Mouse (Mus musculus) limb, embryonic 12.5 days (tissue): ENCODE results near the gene Dnajc11. TPM values are rescaled to one million over a fixed set of nuclear protein-coding genes. Genes with fewer than 3 reads are reported as not detected.

Experiments
- ATAC-seq: fragments of 200-750 bp; cut with Nextera tagmentation; 2 replicates; pipeline ENCODE4 v1.8.0; 2017; ENCODE audit warnings: low read depth, moderate TSS enrichment; ENCODE audit not compliant: insufficient number of reproducible peaks, insufficient read depth, low FRiP score, low TSS enrichment
- H3K27ac ChIP-seq: fragments of 300-500 bp; sonication (generic); 2 replicates; pipeline ENCODE4 v1.5.1; 2016; ENCODE audit warnings: mild to moderate bottlenecking, moderate library complexity
- H3K27me3 ChIP-seq: fragments of 300-500 bp; sonication (generic); 2 replicates; pipeline ENCODE4 v1.6.1; 2016; ENCODE audit warnings: mild to moderate bottlenecking, moderate library complexity
- H3K36me3 ChIP-seq: fragments of 300-500 bp; sonication (generic); 2 replicates; pipeline ENCODE4 v1.6.1; 2016; ENCODE audit warnings: mild to moderate bottlenecking, moderate library complexity
- H3K4me1 ChIP-seq: fragments of 300-500 bp; sonication (generic); replicated peaks from 2 replicates; pipeline ENCODE4 v1.6.1; 2016
- H3K4me2 ChIP-seq: fragments of 300-500 bp; sonication (generic); 2 replicates; pipeline ENCODE4 v1.6.1; 2016; ENCODE audit warnings: mild to moderate bottlenecking, moderate library complexity
- H3K4me3 ChIP-seq: fragments of 300-500 bp; sonication (generic); replicated peaks from 2 replicates; pipeline ENCODE4 v1.5.1; 2016; ENCODE audit warnings: mild to moderate bottlenecking
- H3K9ac ChIP-seq: fragments of 300-500 bp; sonication (generic); replicated peaks from 2 replicates; pipeline ENCODE4 v1.6.1; 2016; ENCODE audit warnings: mild to moderate bottlenecking, moderate library complexity
- H3K9me3 ChIP-seq: fragments of 300-500 bp; sonication (generic); 2 replicates; pipeline ENCODE4 v1.6.1; 2016; ENCODE audit warnings: mild to moderate bottlenecking, moderate library complexity
- WGBS: fragments of 180-500 bp; shearing (Covaris S2); methylation state at CpG from one replicate; pipeline ENCODE4 v1.1.7; 2016; 5-methylcytosine and 5-hydroxymethylcytosine counted together
- polyA plus RNA-seq: library from polyadenylated mRNA; unstranded; fragments of >200 nt; fragmentation: Nextera tagmentation; extraction: Ambion mirVana; gene quantifications from 2 replicates; pipeline ENCODE4 v1.2.1, GENCODE M21; 2016

Dnajc11 gene
- polyA plus RNA-seq, 1 experiment from 2014 or later, result 93.3 TPM

- H3K4me1 ChIP-seq, result peaks cover 39% of the 10 kb centered on the region
- H3K27ac ChIP-seq, result peak within 1 kb of the TSS; percentile 71
Measured at GRCm38 (mm10) chr4:152027524-152027923, 94.0 kb downstream of the Dnajc11 start, which contains the start of gene Zbtb48. TSS of gene Zbtb48 (minus strand) at chr4:152027671.

GRCm38 (mm10) chr4:152028456-152028855 lies 95.0 kb downstream of the Dnajc11 start:
- Histone ChIP-seq H3K9me3 (no peaks in the 10 kb centered on the region), H3K4me1 (peaks cover 39% of the 10 kb centered on the region), H3K27me3 (peaks cover 7% of the 10 kb centered on the region; the same call in 1 of the 2 replicates), H3K27ac (no peak overlapping the region), H3K4me2 (peak overlapping the region; percentile 97), H3K9ac (peak overlapping the region; percentile 52), H3K36me3 (peaks cover 26% of the 10 kb centered on the region), H3K4me3 (peak overlapping the region; percentile 80)
- no peak for ATAC-seq
- WGBS, result 60% methylated on average over 15 of the region's 15 CpGs

More at GRCm38 (mm10) chr4:152027524-152027923, 94.0 kb downstream of the Dnajc11 start, which contains the start of gene Zbtb48:
- 0% methylated on average over 35 of the region's 35 CpGs for WGBS
- peaks cover 3% of the 10 kb centered on the region; the same call in 1 of the 2 replicates for H3K27me3 ChIP-seq
- no peaks in the 10 kb centered on the region for H3K9me3 ChIP-seq
- H3K4me3 ChIP-seq, result peak within 1 kb of the TSS; percentile 80
- peaks cover 35% of the 10 kb centered on the region for H3K36me3 ChIP-seq
- H3K4me2 ChIP-seq, result peak within 1 kb of the TSS; percentile 97
- ATAC-seq, result peak; percentile 92
- peak within 1 kb of the TSS; percentile 74 for H3K9ac ChIP-seq

GRCm38 (mm10) chr4:152029087-152029486 lies 95.6 kb downstream of the Dnajc11 start:
- ATAC-seq, result no peak
- Histone ChIP-seq H3K36me3 (peaks cover 20% of the 10 kb centered on the region), H3K4me3 (no peak overlapping the region), H3K4me2 (no peak overlapping the region), H3K27ac (no peak overlapping the region), H3K9me3 (no peaks in the 10 kb centered on the region), H3K27me3 (peaks cover 7% of the 10 kb centered on the region; the same call in 1 of the 2 replicates), H3K9ac (no peak overlapping the region), H3K4me1 (peaks cover 39% of the 10 kb centered on the region)
- WGBS, result 48% methylated on average over 5 of the region's 5 CpGs

GRCm38 (mm10) chr4:152029997-152030396 lies 96.5 kb downstream of the Dnajc11 start:
- no peak for ATAC-seq
- Histone ChIP-seq H3K4me1 (peaks cover 31% of the 10 kb centered on the region), H3K36me3 (peaks cover 10% of the 10 kb centered on the region), H3K4me2 (no peak overlapping the region), H3K4me3 (no peak overlapping the region), H3K27me3 (peaks cover 7% of the 10 kb centered on the region; the same call in 1 of the 2 replicates), H3K27ac (no peak overlapping the region), H3K9me3 (no peaks in the 10 kb centered on the region), H3K9ac (no peak overlapping the region; the same call in 1 of the 2 replicates)
- WGBS, result 77% methylated on average over 4 of the region's 4 CpGs

Other genes with a start within 250 kb of the Dnajc11 start
- gene Camta1, start 71.8 kb upstream of the Dnajc11 start, polyA plus RNA-seq, result 106 and 122 TPM in 2 replicates
- 45.5 and 46.7 TPM in 2 replicates for gene Thap3, start 55.3 kb downstream of the Dnajc11 start, polyA plus RNA-seq
- 41.8 and 43.6 TPM in 2 replicates for gene Phf13, start 62.6 kb downstream of the Dnajc11 start, polyA plus RNA-seq
- 16.9 and 18.3 TPM in 2 replicates for gene Klhl21, start 75.1 kb downstream of the Dnajc11 start, polyA plus RNA-seq
- 25.6 and 30.5 TPM in 2 replicates for gene Zbtb48, start 94.0 kb downstream of the Dnajc11 start, polyA plus RNA-seq
- gene Tas1r1, start 104.9 kb downstream of the Dnajc11 start, polyA plus RNA-seq, result 0.91 and 1.1 TPM in 2 replicates
- 45.2 and 46.3 TPM in 2 replicates for gene Nol9, start 105.6 kb downstream of the Dnajc11 start, polyA plus RNA-seq
- 17.4 and 17.7 TPM in 2 replicates for gene Plekhg5, start 138.8 kb downstream of the Dnajc11 start, polyA plus RNA-seq
- gene Tnfrsf25, start 182.2 kb downstream of the Dnajc11 start, polyA plus RNA-seq, result 0.96 and 1.9 TPM in 2 replicates
- gene Espn, start 218.7 kb downstream of the Dnajc11 start, polyA plus RNA-seq, result 1.9 and 2.3 TPM in 2 replicates
- gene Hes2, start 225.2 kb downstream of the Dnajc11 start, polyA plus RNA-seq, result not detected in 2 replicates
- 37.6 and 40.2 TPM in 2 replicates for gene Acot7, start 244.4 kb downstream of the Dnajc11 start, polyA plus RNA-seq